Mouse (Mus musculus): ENCODE measurements around the gene Slc1a5.

DNA sequence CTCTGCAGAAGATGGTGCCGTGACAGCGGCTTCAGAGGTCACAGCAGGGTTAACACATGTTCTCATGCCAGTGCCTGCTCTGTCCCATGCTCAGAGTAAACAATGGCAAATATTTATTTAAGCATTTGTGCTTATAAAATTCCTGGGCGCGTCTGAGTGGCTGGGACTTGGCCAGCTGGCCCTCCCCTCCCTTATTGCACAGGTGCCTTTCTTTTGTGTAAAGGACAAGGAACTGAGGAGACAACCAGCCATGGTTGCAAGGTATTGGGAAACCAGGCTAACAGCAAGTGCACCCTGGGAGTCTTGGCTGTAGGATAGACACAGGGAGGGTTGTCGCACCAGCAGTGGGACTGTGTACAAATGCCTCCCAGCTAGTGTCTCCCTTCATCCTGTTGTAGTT, 11.2 kb downstream of the Slc1a5 start:
- TF ChIP-seq TCF12 (IDR thresholded peaks at IDR 0.05; ENCODE audit: low read depth, low read length): no peak
- TF ChIP-seq E2F4 (IDR thresholded peaks at IDR 0.05; ENCODE audit: insufficient replicate concordance, low read depth, low read length): no peak
- no peak for TF ChIP-seq POLR2A (IDR thresholded peaks at IDR 0.05; ENCODE audit: low read depth, low read length)
